Mouse (Mus musculus) CD8-positive naive resting alpha-beta T cell, adult 2 months (primary cell): Measurements from ENCODE around the gene Sult2a7.

ENCODE experiments used
- DNase-seq, 2 experiments: peaks; one replicate each; pipeline ENCODE4 v3.0.0; 2022; ENCODE audit warnings: low read depth in 2 of 2, low spot score in 2 of 2

The Sult2a7 gene

GRCm38 (mm10) chr7:14494130-14494529 is at the start of gene Sult2a7:
Sult2a7 (minus strand) TSS chr7:14494230.
- no peak for DNase-seq

DNA sequence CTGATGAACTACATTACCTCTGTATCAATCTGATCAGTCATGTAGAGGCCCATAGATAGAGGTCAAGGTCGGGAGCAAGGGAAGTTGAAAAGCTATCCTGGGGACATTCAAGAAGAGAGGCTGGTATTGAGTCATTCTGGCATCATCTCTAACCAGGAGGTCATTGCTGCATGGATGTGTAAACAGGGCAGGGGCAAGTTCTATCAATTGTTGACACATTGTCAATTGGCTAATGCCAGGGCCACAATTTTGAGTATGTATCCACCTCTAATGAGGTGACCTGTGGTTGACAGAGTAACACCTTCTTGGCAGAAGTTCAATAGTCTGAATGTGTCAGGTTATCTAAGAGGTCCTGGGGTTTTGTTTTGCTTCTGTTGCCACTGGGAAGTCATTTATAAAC is 31.2 kb upstream of the Sult2a7 start:
- no peak for DNase-seq

- no peak for DNase-seq
Observed at GRCm38 (mm10) chr7:14522636-14523035, 28.6 kb upstream of the Sult2a7 start.

DNA sequence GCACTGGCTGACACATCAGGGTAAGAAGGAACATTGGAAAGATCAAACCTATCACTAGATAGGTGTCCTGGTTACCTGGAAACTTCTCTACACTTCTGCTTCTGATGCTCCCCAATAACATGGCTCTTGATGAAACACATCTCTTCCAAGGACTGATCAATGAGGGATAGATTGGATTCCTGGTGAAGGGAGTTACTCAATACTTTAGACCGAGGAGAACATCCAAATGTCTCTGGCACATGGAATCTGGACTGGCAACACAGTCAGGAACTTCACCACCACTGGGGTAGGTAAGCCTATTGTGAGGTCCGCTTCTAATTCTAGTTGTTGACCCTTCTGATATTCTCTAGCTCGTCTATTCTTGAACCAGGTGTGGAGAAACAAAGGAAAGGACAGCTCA is 24.3 kb upstream of the Sult2a7 start:
- DNase-seq: no peak

GRCm38 (mm10) chr7:14492886-14493285 is 1.1 kb downstream of the Sult2a7 start:
- DNase-seq: no peak

DNA sequence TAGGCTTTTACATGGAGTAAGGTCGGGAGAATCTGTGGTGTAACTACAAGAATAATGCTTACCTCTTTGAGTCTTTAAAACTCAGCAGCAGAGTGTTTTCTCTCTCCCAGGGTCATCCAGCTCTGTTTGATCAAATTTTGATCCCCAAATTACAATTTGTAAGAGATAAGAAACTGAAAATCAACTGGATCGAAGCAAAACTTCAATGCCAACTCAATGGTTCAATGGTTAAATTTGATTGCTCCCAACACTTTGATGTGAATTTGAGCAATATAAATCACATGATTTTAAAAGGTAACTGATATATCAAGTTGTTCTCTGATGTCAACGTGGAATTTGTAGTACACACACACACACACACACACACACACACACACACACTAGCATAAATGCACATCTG is 47.5 kb downstream of the Sult2a7 start, which contains the start of gene Sult2a8:
TSS of gene Sult2a8 (minus strand) at position 236 of the 400 bp plus-strand sequence.
- DNase-seq: no peak

DNA sequence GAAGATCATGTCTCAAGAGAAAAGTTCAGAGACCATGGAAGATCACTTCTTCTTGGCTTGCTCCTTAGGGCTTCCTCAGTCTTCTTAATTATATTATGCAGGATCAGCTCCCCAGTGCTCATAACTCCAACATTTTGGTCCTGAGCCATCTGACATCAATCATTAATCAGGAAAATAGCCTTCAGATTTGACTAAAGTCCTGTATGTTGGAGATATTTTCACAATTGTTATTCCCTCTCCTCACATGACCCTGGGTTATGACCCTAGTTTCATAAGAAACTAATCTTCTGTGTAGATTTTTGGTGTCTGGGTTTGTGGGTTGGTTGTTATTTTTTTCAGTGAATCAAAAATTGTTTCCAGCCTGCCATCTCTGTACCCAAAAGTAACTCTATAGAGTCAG is 54.4 kb downstream of the Sult2a7 start:
- no peak for DNase-seq

DNA sequence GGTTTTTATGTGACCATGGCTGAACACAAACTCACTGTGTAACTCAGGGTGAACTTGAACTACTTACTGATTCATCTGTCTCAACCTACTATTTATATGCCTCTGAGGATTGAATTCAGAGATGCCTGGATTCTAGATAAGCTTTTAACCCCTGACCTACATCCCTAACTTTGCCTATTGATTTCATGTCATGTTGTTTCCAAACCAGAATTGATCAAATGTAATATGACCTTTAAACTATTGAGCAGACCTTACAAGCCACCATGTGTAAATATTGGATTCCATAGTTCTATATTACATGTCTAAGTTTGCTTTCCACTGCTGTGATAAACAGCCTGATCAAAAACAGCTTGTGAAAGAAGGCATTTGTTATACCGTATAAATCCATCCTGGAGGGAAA is 55.5 kb downstream of the Sult2a7 start:
- no peak for DNase-seq

- DNase-seq: no peak
Observed at GRCm38 (mm10) chr7:14438029-14438428, 56.0 kb downstream of the Sult2a7 start.
